Mouse (Mus musculus) thymus, adult 2 months (tissue): ENCODE measurements around the gene Osbpl8. TPM values are rescaled to one million over a fixed set of nuclear protein-coding genes. Genes with fewer than 3 reads are reported as not detected.

ENCODE experiments used
- DNase-seq: peaks from one replicate; pipeline ENCODE4 v3.0.0; 2021
- H3K27ac ChIP-seq: fragments of 200-500 bp; 2 replicates; pipeline ENCODE4 v1.5.1; 2012; ENCODE audit warnings: low read length, control low read depth; ENCODE audit not compliant: control insufficient read depth, insufficient read depth
- H3K27me3 ChIP-seq: fragments of 200-500 bp; 2 replicates; pipeline ENCODE4 v1.6.1; 2012; ENCODE audit warnings: mild to moderate bottlenecking, low read length, moderate library complexity, mixed read lengths; ENCODE audit not compliant: control insufficient read depth, insufficient read depth
- H3K36me3 ChIP-seq: fragments of 200-500 bp; 2 replicates; pipeline ENCODE4 v1.6.1; 2012; ENCODE audit warnings: mild to moderate bottlenecking, low read length, moderate library complexity; ENCODE audit not compliant: control insufficient read depth, insufficient read depth
- H3K4me1 ChIP-seq: fragments of 200-500 bp; replicated peaks from 2 replicates; pipeline ENCODE4 v1.6.1; 2012; ENCODE audit warnings: low read length; ENCODE audit not compliant: control insufficient read depth, insufficient read depth
- H3K4me3 ChIP-seq: fragments of 200-500 bp; 2 replicates; pipeline ENCODE4 v1.5.1; 2012; ENCODE audit warnings: mild to moderate bottlenecking, low read length, control low read depth, moderate library complexity; ENCODE audit not compliant: control insufficient read depth, insufficient read depth
- CTCF ChIP-seq: fragments of 200-500 bp; IDR thresholded peaks from 2 replicates; pipeline ENCODE4 v1.5.1; 2012; ENCODE audit warnings: mild to moderate bottlenecking, control low read depth, low read length, moderate library complexity, borderline replicate concordance; ENCODE audit not compliant: control insufficient read depth, poor library complexity, insufficient read depth; ENCODE audit errors: extremely low read depth
- POLR2A ChIP-seq: fragments of 200-500 bp; IDR thresholded peaks from 2 replicates; pipeline ENCODE4 v1.6.1; 2012; ENCODE audit warnings: mild to moderate bottlenecking, low read length, control low read depth, moderate library complexity; ENCODE audit not compliant: control insufficient read depth, poor library complexity, insufficient read depth; ENCODE audit errors: extremely low read depth
- WGBS: fragments of 180-500 bp; shearing (Covaris S2); methylation state at CpG from one replicate; pipeline ENCODE4 v1.1.7; 2018; 5-methylcytosine and 5-hydroxymethylcytosine counted together
- polyA plus RNA-seq: library from polyadenylated mRNA; depleted of rRNA; stranded (reverse); fragments of >200 nt; gene quantifications from 2 replicates; pipeline ENCODE4 v1.2.3, GENCODE M21; 2012

Gene Osbpl8
- polyA plus RNA-seq, 1 experiment: 22.0 TPM

DNA sequence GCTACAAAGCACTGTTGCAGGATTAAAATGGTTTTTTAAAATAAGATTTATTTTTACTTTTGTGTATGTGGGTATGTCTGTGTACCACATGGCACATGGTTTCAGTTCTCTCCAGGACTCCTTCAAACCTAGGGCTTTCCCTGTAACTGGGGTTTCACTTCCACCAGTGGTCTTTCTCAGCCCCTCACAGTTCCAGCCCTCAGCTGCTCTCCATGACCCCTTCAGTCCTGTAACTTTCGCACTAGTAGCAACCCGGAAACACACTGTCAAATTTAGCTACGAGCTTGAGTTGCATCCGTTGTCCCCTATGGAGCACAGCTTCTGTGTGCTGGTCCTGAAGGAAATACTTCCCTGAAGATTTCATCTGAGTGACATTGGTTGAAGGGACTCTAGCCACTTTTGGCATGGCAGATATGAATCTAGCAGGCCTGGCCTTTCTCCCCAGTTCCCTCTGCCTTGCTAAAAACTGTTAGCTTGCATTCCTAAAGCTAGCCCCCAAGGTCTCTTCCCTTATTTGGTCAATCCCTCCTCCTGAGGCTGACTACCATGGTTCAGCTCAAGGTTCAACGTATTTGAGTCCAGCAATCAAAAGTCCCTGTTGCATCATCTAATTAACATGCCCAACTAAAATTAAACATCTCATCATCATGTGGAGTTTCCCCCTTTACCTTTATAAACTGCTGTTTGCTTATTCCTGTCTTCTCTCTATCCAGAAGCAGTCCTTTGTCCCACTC, 4.6 kb upstream of the Osbpl8 start:
- no peak for DNase-seq
- H3K27me3 ChIP-seq: no peaks in the 10 kb centered on the region
- 92% methylated on average over 5 of the region's 5 CpGs for WGBS
- TF ChIP-seq CTCF: no peak
- no peak for TF ChIP-seq POLR2A
- H3K36me3 ChIP-seq: no peaks in the 10 kb centered on the region
- H3K4me1 ChIP-seq: peaks cover 25% of the 10 kb centered on the region
- no peak overlapping the region for H3K27ac ChIP-seq
- no peak overlapping the region for H3K4me3 ChIP-seq

DNA sequence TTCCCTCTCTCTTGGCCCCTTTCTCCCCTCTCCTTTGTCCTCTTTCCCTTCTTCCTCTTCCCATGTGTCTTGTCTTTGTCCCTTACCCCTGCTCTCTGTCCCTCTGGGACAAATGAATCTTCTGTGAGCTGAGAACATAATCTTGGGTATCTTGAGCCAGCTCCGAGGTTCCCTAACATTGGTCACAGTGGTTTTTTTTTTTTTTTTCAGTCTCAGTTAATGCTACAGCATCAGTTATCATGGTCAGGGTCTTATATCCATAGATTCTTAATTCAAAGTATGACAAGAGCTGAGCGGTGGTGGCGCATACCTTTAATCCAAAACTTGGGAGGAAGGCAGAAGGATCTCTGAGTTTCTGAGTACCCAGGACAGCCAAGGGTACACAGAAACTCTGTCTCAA, 4.0 kb upstream of the Osbpl8 start:
- H3K4me1 ChIP-seq: peaks cover 25% of the 10 kb centered on the region
- no peak for DNase-seq
- no peaks in the 10 kb centered on the region for H3K27me3 ChIP-seq
- no peaks in the 10 kb centered on the region for H3K36me3 ChIP-seq
- H3K4me3 ChIP-seq: no peak overlapping the region
- TF ChIP-seq CTCF: no peak
- TF ChIP-seq POLR2A: no peak
- H3K27ac ChIP-seq: no peak overlapping the region
- 93% methylated on average over 3 of the region's 3 CpGs for WGBS

DNA sequence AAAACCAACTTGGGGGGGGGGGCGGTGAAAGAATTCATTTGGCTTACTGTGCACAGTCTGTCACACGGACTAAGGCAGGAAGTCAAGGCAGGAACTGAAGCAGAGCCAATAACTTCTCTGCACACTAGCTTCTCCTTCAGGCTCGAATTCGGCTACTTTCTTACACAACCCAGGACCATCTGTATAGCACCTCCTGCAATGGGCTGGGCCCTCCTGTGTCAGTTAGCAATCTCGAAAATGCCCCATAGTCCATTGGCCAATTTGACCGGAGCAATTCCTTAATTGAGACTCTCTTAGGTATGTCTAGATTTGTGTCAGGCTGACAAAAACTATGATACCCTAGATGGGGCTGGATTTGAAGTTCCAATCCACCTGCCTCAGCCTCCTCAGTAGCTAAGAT, 3.2 kb upstream of the Osbpl8 start:
- Histone ChIP-seq H3K4me3 (no peak overlapping the region), H3K27me3 (no peaks in the 10 kb centered on the region), H3K4me1 (peaks cover 17% of the 10 kb centered on the region), H3K27ac (no peak overlapping the region), H3K36me3 (no peaks in the 10 kb centered on the region)
- no peak for DNase-seq
- 89% methylated on average over 6 of the region's 6 CpGs for WGBS
- no peak for TF ChIP-seq CTCF
- no peak for TF ChIP-seq POLR2A

DNA sequence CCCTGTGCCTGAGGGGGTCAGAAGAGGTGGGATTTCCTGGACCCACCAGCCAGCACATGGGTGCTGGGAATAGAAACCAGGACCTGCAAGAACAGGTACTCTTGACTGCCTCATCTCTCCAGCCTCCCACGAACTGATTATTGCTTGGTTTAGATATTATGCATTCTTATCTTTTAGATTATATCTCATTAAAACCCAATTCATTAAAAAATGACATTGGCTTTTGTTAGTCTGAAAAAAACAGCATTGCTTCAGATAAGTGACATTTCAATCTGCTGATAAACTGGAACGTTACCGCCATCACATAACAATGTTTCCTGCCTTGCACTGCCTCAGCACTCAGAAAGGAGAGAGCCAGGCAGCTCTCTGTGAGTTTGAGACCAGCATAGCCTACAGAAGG, 1.5 kb upstream of the Osbpl8 start:
- Histone ChIP-seq H3K4me3 (no peak overlapping the region), H3K4me1 (peaks cover 10% of the 10 kb centered on the region), H3K27ac (peak overlapping the region; percentile 36; the same call in 1 of the 2 replicates), H3K27me3 (no peaks in the 10 kb centered on the region), H3K36me3 (no peaks in the 10 kb centered on the region)
- DNase-seq: no peak
- WGBS: 67% methylated on average over 3 of the region's 3 CpGs
- TF ChIP-seq POLR2A: no peak
- no peak for TF ChIP-seq CTCF

DNA sequence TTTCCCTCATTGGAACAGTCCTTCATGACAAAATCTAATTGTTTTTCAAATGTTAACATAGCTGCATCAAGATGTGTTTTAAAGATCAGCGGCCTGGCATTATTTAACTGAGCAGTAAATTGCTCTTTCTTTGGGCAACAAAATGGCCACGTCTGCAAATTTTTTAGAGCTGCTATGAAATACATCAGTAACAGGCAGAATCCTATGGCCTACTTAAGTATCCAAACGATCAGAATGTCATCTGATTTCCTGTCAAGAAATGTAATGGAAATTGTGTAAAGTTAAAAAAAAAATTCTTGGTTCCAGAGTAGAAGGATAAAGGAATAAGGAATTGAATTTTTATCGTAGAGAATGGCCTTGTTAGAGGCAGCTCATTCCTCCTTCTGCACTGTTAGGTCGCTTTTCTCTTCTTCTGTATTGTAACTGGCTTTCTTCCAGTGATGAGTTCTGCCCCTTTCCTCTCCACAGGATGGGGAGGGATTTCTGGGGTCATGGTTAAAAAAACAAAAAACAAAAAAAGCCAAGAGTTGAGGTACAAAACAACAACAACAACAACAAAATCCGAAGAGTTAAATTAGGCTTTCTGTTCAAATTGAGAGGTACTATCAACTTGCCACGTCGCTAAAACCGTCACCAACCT, 831 bp upstream of the Osbpl8 start:
- Histone ChIP-seq H3K27me3 (no peaks in the 10 kb centered on the region), H3K4me1 (peaks cover 13% of the 10 kb centered on the region), H3K36me3 (no peaks in the 10 kb centered on the region), H3K27ac (peak overlapping the region; percentile 88; the same call in 1 of the 2 replicates), H3K4me3 (no peak overlapping the region)
- no peak for TF ChIP-seq POLR2A
- no peak for TF ChIP-seq CTCF
- no peak for DNase-seq
- 27% methylated on average over 9 of the region's 9 CpGs for WGBS

DNA sequence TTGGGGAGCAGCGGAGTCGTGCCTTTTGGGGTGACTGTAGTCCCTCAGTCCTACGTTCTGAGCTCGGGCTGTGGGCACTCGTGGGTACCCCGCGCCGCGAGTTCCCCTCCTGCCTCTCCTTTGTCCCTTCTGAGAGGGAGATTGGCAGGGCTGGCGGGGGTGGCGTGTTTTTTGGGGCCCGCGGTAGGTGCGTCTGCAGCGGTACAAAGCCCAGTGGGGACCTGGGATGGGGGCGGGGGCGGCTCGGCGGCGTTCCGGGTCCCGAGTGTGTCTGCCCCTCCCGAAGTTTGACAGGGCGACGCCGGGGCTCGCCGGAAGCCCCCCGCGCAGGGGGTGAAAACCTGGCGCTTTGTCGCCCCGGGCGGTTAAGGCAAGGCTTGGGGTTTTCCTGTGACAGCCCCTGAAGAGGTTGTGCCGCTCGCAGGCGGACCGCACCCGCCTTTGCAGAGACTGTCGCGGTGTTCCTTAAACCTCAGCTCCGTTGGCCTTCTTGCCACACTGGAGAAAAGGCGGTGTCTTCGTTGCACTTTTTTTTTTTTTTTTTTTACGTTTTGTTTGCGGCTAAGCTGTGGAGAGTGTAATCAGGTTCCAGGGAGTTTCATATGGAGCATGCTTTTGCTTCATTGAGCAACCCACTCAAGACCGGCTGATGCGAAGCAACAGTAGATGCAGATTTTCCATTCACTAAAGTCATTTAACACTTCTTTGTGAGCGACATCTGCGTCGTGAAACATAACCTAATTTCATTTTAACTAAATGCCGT, 848 bp downstream of the Osbpl8 start:
- TF ChIP-seq CTCF (no peak), POLR2A (peak; percentile 61)

More for the DNA sequence above, 848 bp downstream of the Osbpl8 start:
- H3K27ac ChIP-seq: peak overlapping the region; percentile 90
- peak overlapping the region; percentile 96 for H3K4me3 ChIP-seq
- peak; percentile 92 for DNase-seq
- H3K4me1 ChIP-seq: peaks cover 15% of the 10 kb centered on the region
- H3K27me3 ChIP-seq: no peaks in the 10 kb centered on the region
- H3K36me3 ChIP-seq: no peaks in the 10 kb centered on the region
- under 1% methylated on average over 52 of the region's 52 CpGs for WGBS
